Mouse (Mus musculus) liver, embryonic 15.5 days (tissue): Measurements from ENCODE around the gene Cfap36. TPM values are rescaled to one million over a fixed set of nuclear protein-coding genes. Genes with fewer than 3 reads are reported as not detected.
A peak's percentile ranks its signal among the peaks of the same experiment; 100 is the strongest.

Experiments used
- ATAC-seq: fragments of 200-750 bp; cut with Nextera tagmentation; 2 replicates; pipeline ENCODE4 v1.8.0; 2017; ENCODE audit warnings: moderate number of reproducible peaks, mild to moderate bottlenecking, moderate library complexity; ENCODE audit not compliant: insufficient read depth
- H3K27ac ChIP-seq: fragments of 300-500 bp; sonication (generic); replicated peaks from 2 replicates; pipeline ENCODE4 v1.5.1; 2015; ENCODE audit warnings: mild to moderate bottlenecking, inconsistent platforms
- H3K27me3 ChIP-seq: fragments of 300-500 bp; sonication (generic); 2 replicates; pipeline ENCODE4 v1.6.1; 2015; ENCODE audit warnings: mild to moderate bottlenecking, inconsistent platforms
- H3K36me3 ChIP-seq: fragments of 300-500 bp; sonication (generic); replicated peaks from 2 replicates; pipeline ENCODE4 v1.6.1; 2015; ENCODE audit warnings: moderate library complexity, mild to moderate bottlenecking, inconsistent platforms
- H3K4me1 ChIP-seq: fragments of 300-500 bp; sonication (generic); replicated peaks from 2 replicates; pipeline ENCODE4 v1.6.1; 2015; ENCODE audit warnings: inconsistent platforms
- H3K4me2 ChIP-seq: fragments of 300-500 bp; sonication (generic); 2 replicates; pipeline ENCODE4 v1.6.1; 2015; ENCODE audit warnings: moderate library complexity, mild to moderate bottlenecking, inconsistent platforms
- H3K4me3 ChIP-seq: fragments of 300-500 bp; sonication (generic); replicated peaks from 2 replicates; pipeline ENCODE4 v1.5.1; 2015; ENCODE audit warnings: mild to moderate bottlenecking, inconsistent platforms
- H3K9ac ChIP-seq: fragments of 300-500 bp; sonication (generic); 2 replicates; pipeline ENCODE4 v1.6.1; 2015; ENCODE audit warnings: moderate library complexity, mild to moderate bottlenecking, inconsistent platforms
- H3K9me3 ChIP-seq: fragments of 300-500 bp; sonication (generic); replicated peaks from 2 replicates; pipeline ENCODE4 v1.6.1; 2016; ENCODE audit warnings: inconsistent platforms
- WGBS: fragments of 180-500 bp; shearing (Covaris S2); methylation state at CpG from one replicate; pipeline ENCODE4 v1.1.7; 2015; ENCODE audit warnings: mixed read lengths; ENCODE audit not compliant: insufficient replicate concordance; 5-methylcytosine and 5-hydroxymethylcytosine counted together
- polyA plus RNA-seq: library from polyadenylated mRNA; unstranded; fragments of >200 nt; fragmentation: Nextera tagmentation; extraction: Ambion mirVana; gene quantifications from 2 replicates; pipeline ENCODE4 v1.2.1, GENCODE M21; 2015

Gene Cfap36
- polyA plus RNA-seq, 1 experiment from 2014 or later: 11.7 TPM

GRCm38 (mm10) chr11:29180657-29181056, 66.6 kb downstream of the Cfap36 start:
- no peak for ATAC-seq
- H3K4me2 ChIP-seq: no peak overlapping the region
- 0 out of 2 replicates have a peak, but pooled peaks cover 2% of the 10 kb centered on the region for H3K4me1 ChIP-seq
- H3K9ac ChIP-seq: no peak overlapping the region
- WGBS: 82% methylated on average over 3 of the region's 3 CpGs
- H3K36me3 ChIP-seq: peaks cover 51% of the 10 kb centered on the region
- H3K4me3 ChIP-seq: no peak overlapping the region
- H3K27me3 ChIP-seq: no peaks in the 10 kb centered on the region
- no peak overlapping the region for H3K27ac ChIP-seq
- no peaks in the 10 kb centered on the region for H3K9me3 ChIP-seq

- H3K4me3 ChIP-seq: no peak overlapping the region
- H3K36me3 ChIP-seq: peaks cover 38% of the 10 kb centered on the region
- no peak overlapping the region for H3K9ac ChIP-seq
- no peak overlapping the region for H3K27ac ChIP-seq
- 77% methylated on average over 1 of the region's 1 CpGs for WGBS
- 0 out of 2 replicates have a peak, but pooled peaks cover 2% of the 10 kb centered on the region for H3K4me1 ChIP-seq
- H3K9me3 ChIP-seq: no peaks in the 10 kb centered on the region
- H3K4me2 ChIP-seq: no peak overlapping the region
- no peak for ATAC-seq
- H3K27me3 ChIP-seq: no peaks in the 10 kb centered on the region
Measured at GRCm38 (mm10) chr11:29179319-29179718, 67.9 kb downstream of the Cfap36 start.

GRCm38 (mm10) chr11:29173706-29174436, 73.3 kb downstream of the Cfap36 start:
- 1% methylated on average over 13 of the region's 13 CpGs for WGBS
- no peak; the same call in 1 of the 2 replicates for ATAC-seq

GRCm38 (mm10) chr11:29173125-29173631, 74.0 kb downstream of the Cfap36 start:
- Histone ChIP-seq H3K9ac (peak overlapping the region; percentile 96), H3K4me1 (peaks cover 15% of the 10 kb centered on the region), H3K36me3 (0 out of 2 replicates have a peak, but pooled peaks cover 1% of the 10 kb centered on the region), H3K4me3 (peak overlapping the region; percentile 87), H3K27me3 (no peaks in the 10 kb centered on the region), H3K9me3 (no peaks in the 10 kb centered on the region), H3K4me2 (peak overlapping the region; percentile 97), H3K27ac (peak overlapping the region; percentile 97)
- ATAC-seq: peak; percentile 68
- WGBS: under 1% methylated on average over 38 of the region's 38 CpGs

More at GRCm38 (mm10) chr11:29173706-29174436, 73.3 kb downstream of the Cfap36 start:
- Histone ChIP-seq H3K36me3 (peaks cover 5% of the 10 kb centered on the region; the same call in 1 of the 2 replicates), H3K27ac (peak overlapping the region; percentile 97), H3K4me1 (peaks cover 15% of the 10 kb centered on the region), H3K9ac (peak overlapping the region; percentile 96), H3K27me3 (no peaks in the 10 kb centered on the region), H3K9me3 (no peaks in the 10 kb centered on the region), H3K4me3 (peak overlapping the region; percentile 87), H3K4me2 (peak overlapping the region; percentile 97)

GRCm38 (mm10) chr11:29172563-29173124, 74.6 kb downstream of the Cfap36 start, which contains the start of gene Ppp4r3b:
TSS of gene Ppp4r3b (plus strand) at chr11:29172890.
- peak; percentile 95 for ATAC-seq
- WGBS: under 1% methylated on average over 50 of the region's 50 CpGs
- Histone ChIP-seq H3K27me3 (no peaks in the 10 kb centered on the region), H3K9me3 (no peaks in the 10 kb centered on the region), H3K36me3 (no peaks in the 10 kb centered on the region), H3K27ac (peak within 1 kb of the TSS; percentile 97), H3K4me2 (peak within 1 kb of the TSS; percentile 97), H3K4me3 (peak within 1 kb of the TSS; percentile 87), H3K9ac (peak within 1 kb of the TSS; percentile 96), H3K4me1 (peaks cover 15% of the 10 kb centered on the region)

- peak; percentile 3; the same call in 1 of the 2 replicates for ATAC-seq
- Histone ChIP-seq H3K27me3 (no peaks in the 10 kb centered on the region), H3K9ac (peak overlapping the region; percentile 96), H3K4me1 (peaks cover 15% of the 10 kb centered on the region), H3K36me3 (no peaks in the 10 kb centered on the region), H3K4me2 (peak overlapping the region; percentile 97), H3K27ac (peak overlapping the region; percentile 97), H3K4me3 (peak overlapping the region; percentile 87), H3K9me3 (no peaks in the 10 kb centered on the region)
- under 1% methylated on average over 34 of the region's 34 CpGs for WGBS
Measured at GRCm38 (mm10) chr11:29171959-29172391, 75.2 kb downstream of the Cfap36 start.

Other genes starting within 250 kb of the Cfap36 start
- 25.1 and 26.0 TPM in 2 replicates for gene Pnpt1, start 116.7 kb downstream of the Cfap36 start, polyA plus RNA-seq
- 39.2 and 42.7 TPM in 2 replicates for gene Ppp4r3b, start 74.5 kb downstream of the Cfap36 start, polyA plus RNA-seq
- 3.8 and 4.5 TPM in 2 replicates for gene Ccdc88a, start 126.2 kb upstream of the Cfap36 start, polyA plus RNA-seq